Mouse (Mus musculus) testis, adult 2 months (tissue): ENCODE measurements around the gene Cep131.

Experiments
- CTCF ChIP-seq: fragments of 200-500 bp; IDR thresholded peaks from 2 replicates; pipeline ENCODE4 v1.5.1; 2012; ENCODE audit warnings: low read depth, mild to moderate bottlenecking, inconsistent platforms, low read length, moderate library complexity; ENCODE audit not compliant: control insufficient read depth, insufficient read depth, insufficient replicate concordance
- POLR2A ChIP-seq: fragments of 200-500 bp; IDR thresholded peaks from 2 replicates; pipeline ENCODE4 v1.6.1; 2012; ENCODE audit warnings: low read depth, mild to moderate bottlenecking, inconsistent platforms, low read length, moderate library complexity; ENCODE audit not compliant: control insufficient read depth

DNA sequence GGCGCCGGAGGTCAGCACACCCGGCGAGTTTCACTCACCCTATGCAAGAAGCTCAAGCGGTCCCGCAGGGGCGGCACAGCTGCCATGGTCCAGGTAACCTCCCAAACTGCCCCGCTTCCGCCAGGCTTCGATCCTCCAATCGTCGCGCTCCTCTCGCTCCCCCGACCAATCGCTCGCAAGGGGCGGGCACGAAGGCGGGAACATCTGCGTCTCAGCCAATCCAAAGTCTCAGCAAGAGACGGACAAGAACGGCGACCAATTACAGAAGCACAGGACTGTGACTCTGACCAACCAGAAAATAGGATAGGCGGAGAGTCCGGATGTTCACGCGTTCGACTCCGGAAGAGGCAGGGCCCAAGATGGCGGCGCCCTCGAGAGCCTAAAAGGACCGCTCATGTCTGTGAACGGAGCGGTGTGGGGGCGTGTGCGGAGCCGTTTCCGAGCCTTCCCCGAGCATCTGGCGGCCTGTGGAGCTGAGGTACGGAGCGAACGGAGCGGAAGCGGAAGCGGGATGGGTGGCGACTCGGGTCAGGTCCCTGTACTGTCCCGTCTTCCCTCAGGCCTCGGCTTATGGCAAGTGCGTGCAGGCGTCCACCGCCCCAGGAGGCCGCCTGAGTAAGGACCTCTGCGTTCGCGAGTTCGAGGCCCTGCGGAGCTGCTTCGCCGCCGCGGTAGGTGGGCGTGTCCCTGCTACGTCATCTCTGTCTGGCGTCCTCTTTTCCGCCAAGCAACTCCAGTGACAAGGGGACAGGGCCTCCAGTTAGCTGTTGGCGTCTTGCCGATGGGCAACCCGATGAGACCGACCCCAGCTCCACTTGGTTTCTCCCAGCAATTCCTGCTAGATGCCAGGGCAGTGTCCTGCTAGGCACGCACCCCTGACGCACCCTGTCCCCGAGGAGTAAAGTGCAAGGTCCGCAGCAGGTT lies 12.2 kb upstream of the Cep131 start, which contains the start of the genes Tepsin and Ndufaf8:
- TF ChIP-seq CTCF (no peak), POLR2A (peak; percentile 80)
